Mouse (Mus musculus): ENCODE data around the gene Pum2.
"Not testable (repeated sequence)": the region's sequence is repeated elsewhere in the genome, so short reads cannot be mapped to it uniquely, and the experiment has no call there.

Pum2 gene

GRCm38 (mm10) chr12:8669846-8670245 is 4.1 kb upstream of the Pum2 start:
- no peak for DNase-seq

DNA sequence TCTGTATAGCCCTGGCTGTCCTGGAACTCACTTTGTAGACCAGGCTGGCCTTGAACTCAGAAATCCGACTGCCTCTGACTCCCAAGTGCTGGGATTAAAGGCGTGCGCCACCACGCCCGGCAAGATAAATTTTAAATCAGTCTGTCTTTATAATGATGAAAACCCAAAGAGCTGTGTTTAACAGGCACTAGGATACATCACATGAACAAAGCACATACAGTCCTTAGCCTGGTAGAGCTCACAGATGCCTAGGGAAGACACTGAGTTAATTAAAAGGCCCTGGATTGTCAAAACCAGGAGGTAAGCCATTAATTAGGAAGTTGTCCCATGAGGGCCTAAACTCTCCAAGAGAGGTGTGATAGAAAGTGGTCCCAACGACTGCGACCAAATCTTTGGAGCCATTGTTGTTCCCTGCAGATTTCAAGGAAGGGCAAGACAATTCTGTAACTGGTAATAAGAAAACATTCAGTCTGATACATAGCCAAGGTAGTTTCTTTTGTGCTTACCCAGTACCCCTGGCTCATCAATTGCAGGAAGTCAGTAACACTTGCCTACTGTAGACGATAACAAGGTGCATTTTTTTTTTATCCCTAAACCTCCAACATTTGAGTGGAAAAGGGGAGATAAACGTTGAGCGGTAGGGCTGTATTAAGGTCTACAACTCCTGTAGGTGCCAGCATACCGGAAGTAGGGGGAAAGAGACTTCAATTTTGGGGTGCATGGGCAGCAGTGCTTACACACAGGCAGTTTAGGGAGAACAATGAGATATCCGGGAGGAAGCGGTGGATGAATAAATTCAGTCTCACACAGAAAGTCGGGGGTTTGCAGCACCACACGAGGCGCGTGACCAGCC is 587 bp upstream of the Pum2 start:
- DNase-seq: no peak

DNA sequence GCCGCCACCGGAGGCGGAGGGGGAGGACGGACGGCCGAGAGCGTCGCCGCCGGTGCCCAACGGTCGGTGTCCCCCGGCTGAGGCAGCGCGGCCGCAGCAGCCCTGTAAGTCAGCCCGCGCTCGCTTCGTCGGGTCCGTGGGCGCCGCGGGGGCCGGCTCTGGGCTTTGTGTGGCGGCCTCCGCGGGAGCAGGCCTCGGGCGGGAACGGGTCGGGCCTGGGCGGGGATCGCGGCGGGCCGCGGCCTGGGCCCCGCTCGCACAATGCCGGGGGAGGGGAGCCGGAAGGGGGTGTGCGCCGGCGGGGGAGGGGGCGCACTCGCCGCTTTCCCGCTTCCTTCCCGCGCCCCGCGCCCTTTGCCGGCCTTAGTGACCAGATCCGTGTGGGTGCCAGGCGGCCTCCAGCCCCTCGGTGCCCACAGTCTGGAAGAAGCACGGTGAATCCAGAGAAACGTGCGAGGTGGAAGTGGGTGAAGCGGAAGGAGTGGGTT is 487 bp downstream of the Pum2 start:
- DNase-seq: peak; percentile 78 to 81

- no peak for DNase-seq
These were observed 982 bp downstream of the Pum2 start for GRCm38 (mm10) chr12:8674891-8675341.

DNA sequence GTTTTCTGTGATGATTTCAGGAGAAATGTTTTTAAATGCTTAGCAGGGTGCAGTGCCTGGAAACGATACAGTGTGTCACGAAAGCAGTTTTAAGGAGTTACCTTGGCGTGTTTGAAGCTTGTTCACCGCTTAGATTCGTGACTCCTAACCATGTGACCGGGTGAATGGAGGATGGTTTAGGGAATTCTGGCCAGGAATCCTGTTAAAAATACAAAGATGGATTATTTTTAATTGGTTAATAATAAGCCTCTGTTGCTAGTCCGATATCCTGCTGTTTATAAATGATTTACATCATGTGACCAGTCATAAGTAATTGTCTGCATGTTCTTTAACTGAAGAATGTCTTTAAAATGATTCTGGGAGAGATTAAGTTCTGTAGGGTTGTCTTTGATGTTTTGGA is 1.4 kb downstream of the Pum2 start:
- peak in 1 of 2 experiments; percentile 11 for DNase-seq

DNA sequence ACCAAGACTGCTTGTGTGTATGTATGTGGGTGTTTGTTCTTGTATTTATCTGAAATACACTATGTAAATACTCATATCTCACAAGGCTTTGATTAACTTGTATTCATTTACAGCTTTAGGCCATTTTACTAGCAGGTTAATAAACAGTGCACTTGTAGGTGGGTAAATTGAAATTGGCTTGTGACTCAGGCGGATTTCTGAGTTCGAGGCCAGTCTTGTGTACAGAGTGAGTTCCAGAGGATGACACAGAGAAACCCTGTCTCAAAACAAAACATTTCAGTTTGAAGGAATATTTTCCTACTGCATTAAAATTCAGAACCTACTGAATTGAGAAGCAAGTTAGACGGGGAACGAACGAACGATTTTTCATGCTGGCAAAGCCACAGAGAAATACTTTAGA is 2.4 kb downstream of the Pum2 start:
- DNase-seq: no peak

GRCm38 (mm10) chr12:8677926-8678325 is 4.0 kb downstream of the Pum2 start:
- no peak for DNase-seq

DNA sequence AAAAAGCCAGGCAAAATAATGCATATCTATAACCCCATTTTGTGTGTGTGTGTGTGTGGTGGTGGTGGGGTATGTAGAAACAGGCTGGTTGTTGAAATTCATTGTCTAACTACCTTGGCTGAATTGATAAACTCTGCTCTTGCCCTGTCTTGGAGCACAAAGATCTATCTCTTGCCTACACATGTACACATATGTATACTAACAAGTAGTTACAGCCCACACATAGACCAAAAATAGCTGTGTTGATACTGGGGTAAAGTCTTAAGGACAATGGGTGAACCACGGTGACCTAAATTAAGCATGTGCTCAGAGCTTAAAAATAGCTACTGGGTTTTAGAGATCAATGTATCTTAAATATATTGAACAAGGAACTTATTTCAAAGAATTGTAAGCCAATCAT is 10.3 kb downstream of the Pum2 start:
- no peak for DNase-seq

DNA sequence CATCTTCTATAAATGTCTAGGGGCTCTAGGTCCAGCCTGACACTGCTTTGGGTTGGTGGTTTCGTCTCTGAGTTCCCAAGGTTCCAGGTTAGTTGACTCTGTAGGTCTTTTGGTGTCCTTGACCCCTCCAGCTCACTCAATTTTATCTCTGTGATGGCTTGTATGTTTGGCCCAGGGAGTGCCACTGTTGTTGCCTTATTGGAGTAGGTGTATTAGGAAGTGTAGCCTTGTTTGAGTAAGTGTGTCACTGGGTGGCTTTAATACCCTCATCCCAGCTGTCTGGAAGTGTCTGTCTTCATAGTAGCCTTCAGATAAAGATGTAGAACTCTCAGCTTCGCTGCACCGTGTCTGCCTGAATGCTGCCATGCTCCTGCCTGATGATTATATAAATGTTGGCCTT is 11.1 kb downstream of the Pum2 start:
- no peak for DNase-seq

- DNase-seq: not testable (repeated sequence)
These were observed 15.9 kb downstream of the Pum2 start for GRCm38 (mm10) chr12:8689882-8690281.

GRCm38 (mm10) chr12:8698895-8699294 is 25.0 kb downstream of the Pum2 start:
- DNase-seq: peak; percentile 71 to 72

DNA sequence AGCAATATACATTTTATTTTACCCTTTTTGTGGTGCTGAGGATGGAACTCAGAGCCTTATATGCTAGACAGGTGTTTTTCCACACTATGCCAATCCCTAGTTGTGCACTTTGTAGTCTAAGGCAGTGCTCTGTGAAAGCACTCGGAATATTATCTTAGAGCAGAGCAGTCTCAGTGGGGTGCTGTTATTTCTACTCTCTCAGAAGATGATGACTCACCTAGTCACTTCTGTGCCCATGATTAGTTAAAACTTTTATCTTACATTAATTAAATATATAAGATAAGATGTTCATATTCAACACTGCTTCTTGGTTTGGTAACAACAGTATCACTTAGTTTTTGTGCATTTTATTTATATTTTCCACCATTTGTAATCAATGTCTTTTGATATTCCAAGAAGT is 30.1 kb downstream of the Pum2 start:
- DNase-seq: no peak

- DNase-seq: no peak
These were observed 34.9 kb downstream of the Pum2 start for GRCm38 (mm10) chr12:8708876-8709275.

GRCm38 (mm10) chr12:8712665-8713064 is 38.7 kb downstream of the Pum2 start:
- DNase-seq: no peak

GRCm38 (mm10) chr12:8716093-8716492 is 42.2 kb downstream of the Pum2 start:
- DNase-seq: no peak

GRCm38 (mm10) chr12:8726890-8727289 is 53.0 kb downstream of the Pum2 start:
- peak; percentile 4 to 13 for DNase-seq

DNA sequence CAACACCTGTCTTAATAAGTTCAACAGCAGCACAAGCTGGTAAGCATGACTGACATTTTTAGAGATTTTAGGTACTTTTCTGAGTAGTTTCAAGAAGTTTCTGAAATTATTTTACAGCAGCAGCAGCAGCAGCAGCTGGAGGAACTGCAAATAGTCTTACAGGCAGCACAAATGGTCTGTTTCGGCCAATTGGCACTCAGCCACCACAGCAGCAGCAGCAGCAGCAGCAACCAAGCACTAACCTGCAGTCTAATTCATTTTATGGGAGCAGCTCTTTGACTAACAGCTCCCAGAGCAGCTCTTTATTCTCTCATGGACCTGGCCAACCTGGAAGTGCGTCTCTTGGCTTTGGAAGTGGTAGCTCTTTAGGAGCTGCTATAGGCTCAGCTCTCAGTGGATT is 54.8 kb downstream of the Pum2 start:
- peak; percentile 9 to 14 for DNase-seq

- DNase-seq: no peak
These were observed 79.7 kb downstream of the Pum2 start for GRCm38 (mm10) chr12:8753654-8754053.

DNA sequence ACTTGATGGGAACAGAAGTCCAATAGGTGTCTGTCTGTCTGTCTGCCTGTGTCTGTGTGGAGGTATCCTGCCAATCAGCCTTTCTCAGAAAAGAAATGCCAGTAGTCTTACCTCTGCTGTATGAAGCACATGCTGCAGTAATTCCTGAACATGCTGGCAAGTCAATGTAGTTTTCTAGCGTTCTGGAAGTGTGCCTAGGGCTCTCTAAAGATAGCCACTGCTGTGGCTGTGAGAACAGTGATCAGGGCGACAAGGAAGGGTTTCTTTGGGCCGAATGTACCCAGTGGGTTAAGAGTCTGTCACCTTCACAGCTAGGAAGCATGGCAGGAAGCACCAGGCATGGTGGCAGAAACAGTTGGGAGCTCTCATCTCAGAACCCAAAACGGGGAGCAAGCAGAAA is 80.2 kb downstream of the Pum2 start:
- peak in 1 of 2 experiments; percentile 33 for DNase-seq

- no peak for DNase-seq
These were observed 84.1 kb downstream of the Pum2 start for GRCm38 (mm10) chr12:8758029-8758428.

DNA sequence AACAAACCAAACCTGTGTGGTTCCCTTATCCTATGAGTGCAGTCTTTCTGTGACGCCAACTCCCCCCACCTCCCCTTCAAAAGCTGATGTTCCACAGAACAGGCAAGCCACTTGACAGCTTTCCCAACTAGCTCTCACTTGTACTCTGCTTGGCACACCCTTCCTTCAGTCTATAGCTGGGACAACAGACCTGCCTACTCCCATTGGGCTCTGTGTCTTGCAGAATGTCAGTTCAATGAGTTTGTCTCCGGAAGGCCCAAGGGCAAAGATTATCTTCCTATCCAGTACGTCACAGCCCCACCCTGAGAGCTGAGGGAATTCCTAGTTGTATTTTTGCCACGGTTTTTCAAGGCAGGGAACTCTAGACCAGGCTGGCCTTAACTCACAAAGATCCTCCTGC is 85.2 kb downstream of the Pum2 start:
- DNase-seq: no peak

GRCm38 (mm10) chr12:8759779-8760178 is 85.8 kb downstream of the Pum2 start:
- DNase-seq: no peak

DNA sequence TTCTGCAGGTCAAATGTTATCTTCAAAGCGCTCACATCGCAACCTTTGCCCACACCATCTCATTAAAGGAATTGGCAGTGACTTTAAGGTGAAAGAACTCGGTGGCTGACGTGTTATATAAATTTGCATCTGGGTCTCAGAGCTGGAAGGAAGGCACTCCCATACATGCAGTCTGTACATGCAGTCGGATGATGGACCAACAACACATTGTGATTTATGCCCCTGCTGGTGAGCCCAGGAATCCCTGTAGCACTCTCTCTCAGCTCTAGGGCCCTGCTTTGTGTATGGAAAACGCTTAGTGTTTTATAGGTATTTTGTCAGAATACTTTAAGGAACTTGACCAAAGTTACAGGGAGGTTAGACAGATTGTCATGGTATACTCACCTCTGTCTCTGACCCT is 86.6 kb downstream of the Pum2 start:
- DNase-seq: no peak

DNA sequence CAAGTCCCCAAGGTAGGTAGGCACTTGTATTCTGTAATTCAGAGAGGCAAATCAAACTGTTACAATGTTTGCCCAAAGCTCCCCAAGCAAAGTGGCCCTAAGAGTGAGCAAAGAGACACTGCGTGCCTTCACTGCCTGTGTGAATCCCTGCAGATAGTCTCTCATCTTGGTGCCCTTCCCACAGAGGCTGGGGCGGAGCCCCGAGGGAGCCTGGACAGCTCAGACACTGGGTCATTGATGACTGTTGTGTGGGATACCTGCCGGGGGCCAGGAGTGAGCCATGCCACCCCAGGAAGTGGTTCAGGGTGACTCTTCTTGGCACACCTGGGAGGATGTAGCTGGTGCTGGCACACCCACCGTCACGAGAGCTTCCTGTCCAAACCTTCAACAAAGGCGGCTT is 87.1 kb downstream of the Pum2 start:
- DNase-seq: no peak

DNA sequence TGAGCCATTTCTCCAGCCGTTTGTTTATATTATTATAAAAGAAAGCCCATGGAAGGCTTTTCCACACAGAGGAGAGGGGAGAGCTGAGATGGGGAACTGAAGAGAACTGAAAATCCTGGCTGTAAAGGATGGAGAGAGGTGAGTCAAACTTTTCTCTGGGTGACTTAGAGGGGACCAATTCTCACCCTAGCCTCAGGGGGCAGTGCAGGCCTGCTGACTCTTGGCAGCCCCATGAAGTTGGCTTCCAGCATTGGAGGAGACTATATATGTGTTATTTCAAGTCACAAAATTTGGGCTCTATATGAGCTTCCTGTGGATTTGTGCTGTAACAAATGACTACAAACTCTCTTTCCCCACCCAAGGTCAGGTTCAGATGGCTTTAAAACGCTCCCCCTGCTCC is 88.7 kb downstream of the Pum2 start:
- peak in 1 of 2 experiments; percentile 29 for DNase-seq

All from cerebellum, postnatal 10 days (tissue).